Mouse (Mus musculus) kidney, postnatal 10 days (tissue): ENCODE measurements around the gene Ccdc6.
A peak's percentile ranks its signal among the peaks of the same experiment; 100 is the strongest.
"Not testable (repeated sequence)": the region's sequence is repeated elsewhere in the genome, so short reads cannot be mapped to it uniquely, and the experiment has no call there.

Experiments
- DNase-seq: peaks from one replicate; pipeline ENCODE4 v3.0.0; 2021; ENCODE audit warnings: mixed read lengths

The Ccdc6 gene

DNA sequence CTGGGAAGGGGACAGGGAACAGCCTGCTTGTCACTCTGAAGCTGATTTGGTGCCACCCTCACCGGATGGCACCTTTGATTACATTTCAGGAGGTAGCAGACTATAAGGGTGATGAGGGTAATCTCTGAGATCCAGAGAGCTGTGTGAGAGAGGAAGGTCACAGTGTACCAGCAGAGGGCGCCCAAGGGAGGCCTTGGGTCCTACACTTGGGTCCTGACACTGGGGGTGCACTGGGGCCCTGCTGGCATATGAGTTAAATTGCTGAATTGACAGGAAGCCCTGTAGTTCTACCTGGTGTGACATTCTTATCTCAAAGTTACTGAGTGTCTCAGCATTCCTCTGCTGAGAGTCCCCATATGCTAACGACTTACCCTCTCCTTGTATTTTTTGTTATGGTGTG, 76.4 kb downstream of the Ccdc6 start:
- peak; percentile 86 for DNase-seq

DNA sequence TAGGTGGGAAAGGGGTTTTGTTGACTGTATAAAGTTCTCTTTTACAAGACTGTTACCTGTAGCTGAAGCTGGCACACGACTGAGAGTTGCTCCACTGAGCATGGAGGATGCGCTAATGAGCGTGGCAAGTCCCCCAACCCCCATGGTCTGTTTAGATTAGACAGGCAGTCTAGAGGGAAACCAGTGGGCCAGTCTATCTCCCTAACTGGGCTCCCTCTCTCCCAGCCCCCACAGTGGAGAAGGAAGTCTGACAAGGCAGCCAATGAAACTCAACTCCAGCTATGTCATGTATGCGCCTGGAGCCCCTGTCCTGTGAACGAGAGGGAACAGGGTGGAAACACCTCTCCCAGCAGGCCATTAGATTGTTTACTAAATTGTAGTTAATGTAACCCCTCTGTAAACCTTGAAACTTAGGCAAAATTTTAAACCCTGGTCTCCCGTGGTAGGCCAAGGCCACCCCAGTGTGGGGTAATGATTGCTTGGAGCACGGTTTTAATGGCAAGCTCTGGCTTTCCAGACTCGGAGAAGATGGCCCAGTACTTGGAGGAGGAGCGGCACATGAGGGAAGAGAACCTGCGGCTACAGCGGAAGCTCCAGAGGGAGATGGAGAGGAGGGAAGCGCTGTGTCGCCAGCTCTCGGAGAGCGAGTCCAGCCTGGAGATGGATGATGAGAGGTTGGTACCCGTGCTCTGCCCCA, 77.7 kb downstream of the Ccdc6 start:
- DNase-seq: no peak

DNA sequence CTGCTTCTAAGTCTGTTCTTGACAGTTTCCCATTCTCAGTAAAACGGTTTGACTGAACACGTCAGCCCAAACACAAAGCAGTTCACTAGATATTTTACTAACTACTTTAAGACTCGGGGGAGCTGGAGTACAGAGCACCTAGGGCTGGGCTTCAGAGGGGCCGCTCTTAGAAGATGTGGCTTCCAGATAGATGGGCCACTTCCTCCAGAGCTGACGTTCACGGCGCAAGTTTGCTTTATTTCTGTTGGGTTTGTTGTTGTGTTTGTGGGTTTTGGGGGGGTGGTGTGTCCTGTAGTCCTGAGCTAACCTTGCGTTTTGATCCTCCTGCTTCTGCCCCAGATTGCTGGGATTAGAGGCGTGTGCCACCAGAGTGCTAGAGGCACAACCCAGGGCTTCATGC, 83.8 kb downstream of the Ccdc6 start:
- no peak for DNase-seq

DNA sequence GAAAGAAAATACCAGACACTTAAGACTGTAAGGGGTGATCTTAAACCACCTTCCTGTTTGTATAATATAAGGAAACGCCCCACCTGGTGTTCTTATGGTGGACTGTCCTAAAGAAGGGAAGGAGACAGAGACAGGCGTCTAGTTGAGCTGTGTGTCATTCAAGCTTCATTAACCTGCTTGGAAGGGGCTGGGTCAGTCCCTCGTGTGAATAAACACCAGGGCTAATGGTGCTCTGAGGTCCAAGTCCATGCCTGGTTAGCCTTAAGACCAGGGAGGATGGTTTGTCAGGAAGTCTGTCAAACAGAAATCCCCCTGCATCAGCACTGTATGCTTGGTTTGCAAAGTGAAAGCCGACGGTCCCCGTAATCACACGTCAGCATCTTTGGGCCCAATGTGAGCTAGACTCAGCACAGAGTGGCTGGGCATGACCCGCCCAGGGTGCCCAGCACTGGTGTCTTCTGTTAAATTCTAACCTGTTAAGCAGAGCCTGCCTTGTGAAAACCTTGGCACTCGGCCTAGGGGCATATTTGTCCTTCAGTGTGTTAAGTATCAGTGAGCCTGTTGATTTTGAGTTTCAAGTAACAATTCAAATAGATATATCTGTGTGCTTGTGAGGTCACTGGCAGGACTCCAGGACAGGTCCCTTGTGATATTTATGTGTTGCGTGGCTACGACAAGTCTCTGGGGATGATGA, 84.5 kb downstream of the Ccdc6 start:
- peak; percentile 83 for DNase-seq

DNA sequence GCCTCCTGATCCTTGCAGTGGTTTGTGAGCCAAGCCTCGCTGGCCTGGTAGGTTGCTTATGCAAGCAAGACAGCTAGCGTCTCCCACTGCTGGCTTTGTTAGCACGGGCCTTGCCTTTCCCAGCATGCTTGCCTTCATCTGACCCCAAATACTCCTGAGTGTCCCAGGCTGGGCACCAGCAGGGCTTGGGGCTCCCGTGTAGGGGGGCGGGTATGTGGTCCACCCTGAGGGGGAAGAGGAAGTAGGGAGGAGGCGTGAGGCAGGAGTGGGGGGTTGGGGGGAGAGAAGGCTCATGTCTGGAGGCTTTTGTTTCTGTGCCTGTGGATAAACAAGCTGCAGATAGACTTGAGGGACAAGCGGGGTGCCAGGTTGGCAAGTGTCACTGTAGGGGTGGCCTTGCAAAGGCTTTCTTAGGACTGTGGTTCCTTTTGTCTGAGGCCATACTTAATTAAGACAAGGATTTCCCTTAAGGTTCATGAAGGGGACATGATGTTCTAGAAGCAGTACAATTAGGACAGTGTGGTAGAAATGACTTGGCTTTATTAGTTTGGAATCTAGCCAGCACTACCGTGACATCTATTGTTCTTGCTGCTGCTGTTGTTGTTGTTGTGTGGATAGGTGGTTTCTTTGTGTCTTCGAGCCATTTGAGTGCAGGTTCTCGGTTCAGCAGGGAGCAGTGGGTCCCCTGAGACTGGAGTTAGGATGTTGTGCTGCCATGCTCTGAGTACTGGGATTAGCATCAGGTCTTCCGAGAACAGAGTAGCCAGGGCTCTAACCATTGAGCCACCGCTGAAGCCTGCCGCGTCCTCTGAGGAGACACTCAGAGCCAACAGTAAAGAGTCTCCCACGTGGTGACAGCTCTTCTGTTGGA, 86.5 kb downstream of the Ccdc6 start:
- DNase-seq: peak; percentile 39

DNA sequence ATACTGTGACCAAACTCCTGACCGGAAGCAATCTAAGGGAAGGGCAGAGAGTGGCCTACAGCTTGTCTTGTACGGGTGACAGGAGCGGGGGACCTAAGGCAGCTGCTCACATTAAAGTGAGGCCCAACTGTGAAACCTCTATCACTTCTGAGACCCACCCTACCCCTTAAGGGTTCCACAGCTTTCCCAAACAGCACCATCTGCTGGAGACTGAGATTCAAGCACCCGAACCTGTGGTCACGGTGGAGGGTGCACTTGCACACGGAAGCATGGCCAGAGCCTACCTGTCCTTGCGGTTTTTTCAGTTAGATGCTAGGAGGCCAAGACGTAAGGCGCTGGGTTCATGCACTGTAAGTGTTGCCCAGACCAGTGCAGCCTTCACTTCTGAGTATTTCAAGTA, 89.2 kb downstream of the Ccdc6 start:
- peak; percentile 66 for DNase-seq

DNA sequence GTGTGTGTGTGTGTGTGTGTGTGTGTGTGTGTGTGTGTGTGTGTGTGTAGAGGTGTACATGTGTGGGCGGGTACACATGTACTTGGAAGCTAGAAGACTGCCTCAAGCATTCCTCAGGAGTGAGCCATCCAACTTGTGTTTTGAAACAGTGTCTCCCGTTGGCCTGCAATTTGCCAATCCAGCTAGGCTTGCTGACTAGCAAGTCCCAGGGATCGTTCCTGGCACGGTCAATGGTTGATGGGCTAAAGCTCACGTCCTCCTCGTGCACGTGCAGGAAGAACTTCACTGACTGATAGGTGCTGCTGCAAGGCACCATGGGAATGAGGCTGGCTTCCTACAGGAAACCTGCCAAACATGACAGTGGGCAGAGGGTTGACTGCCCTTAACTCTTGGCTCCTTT, 89.7 kb downstream of the Ccdc6 start:
- DNase-seq: peak; percentile 18

DNA sequence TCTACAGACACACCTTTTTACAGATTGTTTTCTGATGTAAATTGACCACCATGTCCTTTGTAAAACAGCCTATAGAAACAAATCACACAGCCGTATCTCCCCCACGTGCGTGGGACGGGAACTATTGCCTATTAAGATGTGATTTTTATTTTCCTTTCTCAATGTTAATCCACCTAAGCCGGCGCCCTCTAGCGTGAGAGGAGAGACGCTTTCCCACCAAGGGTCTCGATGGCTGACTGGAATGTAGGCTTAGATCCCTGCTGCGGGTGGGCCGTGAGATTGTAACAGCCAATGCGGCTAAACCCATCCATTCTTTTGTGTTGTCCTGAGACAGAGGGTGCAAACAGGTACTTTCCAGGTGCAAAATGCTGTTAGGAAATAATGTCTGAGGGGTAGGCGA, 92.9 kb downstream of the Ccdc6 start:
- DNase-seq: peak; percentile 37

DNA sequence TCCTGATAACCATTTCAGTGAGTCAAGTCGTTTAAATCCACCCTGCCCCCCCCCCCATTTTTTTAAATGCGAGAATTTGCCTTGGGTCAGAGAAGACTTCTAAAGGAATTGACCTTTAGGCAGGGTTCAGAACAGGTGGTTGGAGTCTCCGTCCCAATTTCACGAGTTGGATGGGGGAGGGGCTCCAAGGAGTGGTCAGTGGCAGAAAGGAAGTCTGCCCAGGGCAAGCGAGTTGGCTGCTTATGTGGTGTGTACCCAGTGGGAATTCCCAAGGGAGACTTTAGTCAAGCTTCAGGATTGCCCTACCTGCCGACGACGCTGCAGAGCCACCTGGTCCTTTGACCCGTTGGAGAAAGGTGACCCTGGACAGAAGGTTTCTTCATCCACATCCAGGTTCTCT, 97.4 kb downstream of the Ccdc6 start:
- DNase-seq: no peak

DNA sequence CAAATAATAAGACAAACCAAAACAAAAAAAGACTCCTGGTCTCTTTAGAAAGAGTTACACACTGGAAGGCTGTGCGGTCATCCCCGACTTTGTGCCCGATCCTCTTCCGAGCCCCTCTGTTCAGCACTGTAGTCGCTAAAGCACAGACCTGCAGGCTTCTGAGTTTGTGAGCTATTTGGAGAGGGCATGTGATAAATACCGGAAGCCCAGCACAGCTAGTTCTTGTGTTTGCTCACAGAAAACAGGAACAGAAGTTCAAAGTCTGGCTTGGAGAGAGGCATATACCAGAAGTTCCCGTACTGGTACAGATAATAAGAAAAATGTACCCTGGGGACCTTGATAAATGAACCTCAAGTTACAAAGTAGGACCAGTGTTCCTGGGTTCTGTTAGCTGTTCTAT, 98.4 kb downstream of the Ccdc6 start:
- no peak for DNase-seq

DNA sequence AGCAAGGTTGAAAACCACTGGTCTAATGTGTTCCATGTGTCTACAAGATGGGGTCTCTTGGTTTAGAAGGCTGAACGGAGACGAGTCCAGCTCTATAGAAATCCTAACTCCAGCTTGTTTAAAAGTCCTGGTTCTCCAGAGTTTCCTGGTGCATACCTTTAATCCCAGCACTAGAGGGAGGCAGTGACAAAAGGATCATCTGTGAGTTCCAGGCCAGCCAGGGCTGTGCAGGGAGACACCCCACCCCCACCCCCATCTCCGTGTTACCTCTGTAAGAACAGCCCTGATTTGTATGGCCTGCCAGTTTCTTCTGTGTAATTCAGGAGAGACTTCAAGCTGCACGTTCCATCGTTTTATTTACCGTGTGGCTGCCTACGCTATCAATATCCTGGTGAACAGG, 98.9 kb downstream of the Ccdc6 start:
- DNase-seq: peak; percentile 31

DNA sequence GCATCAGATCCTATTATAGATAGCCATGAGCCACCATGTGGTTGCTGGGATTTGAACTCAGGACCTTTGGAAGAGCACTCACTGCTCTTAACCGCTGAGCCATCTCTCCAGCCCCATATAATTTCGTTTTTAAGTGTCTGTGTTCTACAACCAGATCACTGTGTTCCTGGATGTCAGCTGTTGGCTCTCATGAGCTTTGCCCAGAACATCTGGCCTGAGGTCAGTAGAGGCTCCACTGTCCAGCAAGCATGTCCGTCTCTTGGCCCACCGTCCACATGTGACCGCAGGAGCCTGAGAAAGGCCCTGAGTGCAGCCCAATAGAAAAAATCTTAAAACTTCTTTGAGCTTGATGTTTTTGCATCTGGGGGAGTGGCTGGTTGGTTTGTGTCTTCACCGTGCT, 99.7 kb downstream of the Ccdc6 start:
- DNase-seq: no peak

DNA sequence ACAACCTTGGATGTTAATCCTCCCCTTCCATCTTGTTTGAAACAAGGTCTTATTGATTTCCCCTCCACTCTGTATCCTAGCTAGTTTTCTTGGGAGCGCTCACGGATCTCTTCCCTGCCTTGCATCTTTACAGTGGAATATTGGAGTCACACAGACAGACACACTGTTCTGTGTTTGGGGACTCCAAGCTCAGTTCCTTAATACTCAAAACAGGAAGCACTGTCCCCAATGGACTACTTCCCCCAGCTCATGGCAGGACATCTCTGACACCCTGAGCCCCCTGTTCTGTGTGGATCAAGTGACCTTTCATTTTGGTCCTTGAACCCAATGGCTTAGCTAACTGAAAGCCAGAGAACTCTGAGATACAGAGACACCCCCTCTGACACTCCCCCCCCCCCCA, 100.7 kb downstream of the Ccdc6 start:
- DNase-seq: no peak

DNA sequence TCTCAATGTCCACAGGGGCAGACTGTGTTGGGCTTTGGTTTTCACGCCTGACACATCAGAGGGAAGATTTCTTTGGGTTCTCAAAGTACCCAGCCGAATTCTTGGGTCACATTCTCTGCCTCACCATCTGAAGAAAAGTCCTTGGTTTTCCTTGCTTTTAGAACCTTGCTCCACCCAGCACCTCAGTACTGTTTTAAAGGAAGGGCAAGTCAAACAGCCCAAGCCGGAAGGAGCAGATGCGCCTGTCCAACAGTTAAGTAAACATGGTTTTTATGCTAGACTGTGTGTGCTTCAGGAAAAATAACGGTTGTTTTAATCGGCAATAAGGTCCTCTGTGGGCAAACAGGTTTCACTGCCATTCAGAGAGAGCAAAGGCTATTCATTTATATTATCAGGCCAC, 101.1 kb downstream of the Ccdc6 start:
- no peak for DNase-seq

DNA sequence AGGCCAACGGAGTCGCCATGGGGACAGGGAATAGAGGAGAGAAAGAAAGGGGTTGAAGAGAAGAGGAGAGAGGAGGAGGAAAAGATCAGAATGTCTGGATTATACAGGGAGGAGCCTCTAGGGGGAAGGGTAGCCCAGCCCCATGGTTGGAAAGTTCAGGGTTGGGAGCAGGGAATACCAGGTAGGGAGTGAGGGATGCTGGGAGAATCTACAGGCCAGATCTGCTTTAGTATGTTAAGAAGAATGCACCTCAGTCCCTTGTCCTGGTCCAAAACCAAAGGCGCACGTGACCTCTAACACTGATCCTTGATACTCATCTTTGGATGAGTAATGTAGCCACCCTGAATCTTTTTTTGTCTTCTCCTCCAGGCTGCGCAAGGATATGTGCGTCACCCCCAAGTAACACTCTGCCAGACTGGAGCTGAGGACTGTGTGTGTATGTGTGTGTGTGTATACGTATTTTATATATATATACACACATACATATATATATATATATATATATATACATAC, 102.1 kb downstream of the Ccdc6 start:
- no peak for DNase-seq

DNA sequence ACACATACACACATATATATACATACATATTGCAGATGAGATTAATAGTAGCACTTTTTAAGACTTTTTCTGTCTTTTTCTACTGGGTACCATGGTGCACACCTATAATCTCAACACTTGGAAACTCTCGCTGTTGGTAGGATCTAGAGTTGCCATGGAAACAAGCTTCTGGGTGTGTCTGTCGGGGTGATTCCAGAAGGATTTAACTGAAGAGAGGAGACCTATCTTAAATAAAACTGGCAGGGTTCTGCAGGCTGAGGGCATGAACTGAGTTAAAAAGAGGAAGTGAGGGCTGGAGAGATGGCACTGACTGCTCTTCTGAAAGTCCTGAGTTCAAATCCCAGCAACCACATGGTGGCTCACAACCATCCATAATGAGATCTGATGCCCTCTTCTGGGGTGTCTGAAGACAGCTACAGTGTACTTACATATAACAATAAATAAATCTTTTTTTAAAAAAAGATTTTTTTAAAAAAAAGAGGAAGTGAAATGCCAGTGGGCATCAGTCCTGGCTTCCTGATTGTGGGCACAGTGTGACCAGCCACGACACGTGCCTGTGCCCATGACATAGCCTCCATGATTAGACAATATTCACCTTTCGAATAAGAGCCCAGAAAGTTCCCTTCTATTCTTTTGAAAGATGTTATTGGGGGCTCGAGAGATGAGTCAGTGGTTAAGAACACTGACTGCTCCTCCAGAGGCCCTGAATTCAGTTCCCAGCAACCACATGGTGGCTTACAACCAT, 102.7 kb downstream of the Ccdc6 start:
- no peak for DNase-seq

DNA sequence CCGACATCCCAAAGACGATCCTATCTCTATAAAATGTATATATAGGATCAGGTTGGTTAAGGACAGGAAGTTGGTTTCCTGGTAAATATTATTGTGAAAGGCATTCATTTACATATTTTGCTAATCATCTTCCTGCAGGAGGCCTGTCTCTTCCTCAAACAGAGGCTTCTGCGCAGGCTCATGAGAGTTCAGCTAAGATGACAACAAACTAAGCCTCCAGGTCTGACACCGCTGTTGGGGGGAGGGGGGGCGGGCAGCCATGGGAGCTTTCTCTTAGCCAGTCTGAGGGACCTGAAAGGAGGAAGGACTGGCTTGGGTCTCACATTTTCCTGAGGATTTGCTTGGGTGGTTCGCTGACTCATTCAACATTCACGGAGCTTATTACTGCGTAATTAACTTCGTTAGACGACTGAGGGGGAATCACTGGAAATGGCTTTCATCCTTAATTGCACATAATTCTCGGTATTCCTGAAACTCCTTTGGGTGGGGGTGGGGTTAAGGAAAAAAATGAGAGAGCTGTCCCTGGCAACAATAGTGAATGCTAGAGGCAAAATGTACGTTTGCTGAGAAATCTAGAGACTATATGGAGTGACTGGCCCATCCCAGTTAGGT, 104.1 kb downstream of the Ccdc6 start:
- no peak for DNase-seq

DNA sequence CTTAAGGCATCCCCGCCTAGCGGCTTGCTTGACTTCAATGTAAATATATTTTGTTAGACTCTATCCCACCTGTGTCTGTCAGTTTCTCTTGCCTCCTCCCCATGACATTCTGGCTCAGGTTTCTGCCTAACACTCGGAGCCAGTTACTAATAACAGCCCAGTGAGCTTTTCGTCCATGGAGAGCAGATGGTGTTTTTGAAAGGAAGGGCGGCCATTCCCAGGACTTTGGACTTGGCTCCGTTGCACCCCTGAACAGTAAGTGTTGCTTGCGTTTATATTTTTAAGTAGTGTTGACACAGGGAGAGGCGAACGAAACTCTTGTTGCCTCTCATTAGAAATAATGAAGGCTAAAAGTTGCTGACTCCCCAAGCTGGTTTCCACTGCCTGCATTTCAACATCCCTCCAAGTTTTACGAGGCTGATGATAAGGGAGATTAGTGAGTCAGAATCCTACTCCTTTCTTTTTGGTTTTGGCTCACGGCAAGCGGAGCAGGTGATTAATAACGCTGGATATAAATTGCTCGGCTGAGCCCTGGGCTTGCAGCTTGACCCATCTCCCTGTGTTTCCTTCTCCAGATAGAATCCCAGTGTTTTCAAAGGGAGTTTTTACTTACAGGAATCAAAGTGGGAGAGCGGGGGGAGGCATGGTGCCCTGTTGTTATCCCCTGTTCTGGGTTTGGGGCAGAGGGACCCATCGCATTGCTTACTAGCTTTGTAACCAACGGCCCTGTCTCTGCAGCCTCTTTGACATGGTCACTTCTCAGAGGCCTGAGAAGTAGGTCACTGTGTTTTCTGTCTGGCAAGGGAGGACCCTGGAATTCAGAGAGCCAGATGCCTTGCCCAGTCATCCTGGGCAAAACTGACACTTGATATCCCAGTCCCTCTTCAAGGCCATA, 107.8 kb downstream of the Ccdc6 start, which contains the start of gene Mrln:
Gene Mrln (plus strand): TSS at position 160 of the 895 bp plus-strand sequence.
- peak; percentile 24 for DNase-seq

DNA sequence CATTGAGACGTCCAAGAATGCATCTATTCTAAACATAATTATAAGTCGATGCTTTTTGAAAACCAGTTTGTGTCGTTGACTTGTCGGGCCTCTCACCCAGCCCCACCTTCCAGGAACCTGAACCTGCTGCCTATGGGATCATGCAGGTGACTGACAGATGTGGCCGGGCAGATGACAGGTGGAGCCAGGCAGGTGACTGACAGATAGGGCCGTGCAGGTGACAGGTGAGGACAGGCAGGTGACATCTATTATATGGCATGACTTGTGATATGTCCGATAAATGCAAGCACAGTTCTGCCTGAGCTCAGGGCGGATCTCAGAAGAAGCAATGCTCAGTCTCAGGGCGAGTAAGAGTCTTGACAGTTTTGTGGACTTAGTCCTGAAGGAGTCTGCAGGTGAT, 114.4 kb downstream of the Ccdc6 start:
- DNase-seq: no peak

DNA sequence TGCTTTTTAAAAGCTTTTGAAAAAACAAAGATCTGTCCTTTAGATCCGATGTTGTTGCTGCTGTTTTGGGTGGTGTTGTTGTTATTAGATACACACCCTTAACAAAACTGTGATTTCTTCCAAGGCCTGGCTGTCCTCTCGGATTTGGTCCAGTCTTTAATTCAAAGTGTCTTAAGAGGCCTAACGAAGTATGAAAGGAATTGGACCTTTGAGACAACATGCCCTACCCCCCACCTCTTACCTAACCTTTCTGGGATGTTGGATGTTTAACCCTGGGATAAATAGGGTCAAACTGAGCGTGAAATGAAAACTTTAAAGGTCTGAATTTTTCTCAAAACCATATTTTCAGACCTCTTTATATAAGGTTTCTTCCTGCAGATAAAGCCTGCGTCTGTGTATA, 124.0 kb downstream of the Ccdc6 start:
- DNase-seq: peak; percentile 37

DNA sequence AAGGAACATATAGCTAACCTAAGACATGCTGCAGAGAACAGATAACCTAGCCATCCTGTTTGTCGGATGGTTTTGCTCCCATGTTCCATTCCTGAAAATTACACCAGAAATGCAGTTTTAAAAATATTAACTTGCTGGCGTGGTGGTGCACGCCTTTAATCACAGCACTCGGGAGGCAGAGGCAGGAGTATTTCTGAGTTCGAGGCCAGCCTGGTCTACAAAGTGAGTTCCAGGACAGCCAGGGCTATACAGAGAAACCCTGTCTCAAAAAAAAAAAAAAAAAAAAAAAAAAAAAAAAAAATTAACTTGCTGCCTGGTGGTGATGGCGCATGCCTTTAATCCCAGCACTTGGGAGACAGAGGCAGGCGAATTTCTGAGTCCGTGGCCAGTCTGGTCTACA, 125.3 kb downstream of the Ccdc6 start:
- not testable (repeated sequence) for DNase-seq
